Mouse (Mus musculus) induced T-regulatory cell, adult 2 months (primary cell): ENCODE results near the gene Chtop.

ENCODE experiments used
- DNase-seq: peaks from one replicate; pipeline ENCODE4 v3.0.0-alpha.2; 2012; ENCODE audit warnings: low read depth

The Chtop gene

GRCm38 (mm10) chr3:90509747-90510123 lies 437 bp upstream of the Chtop start:
- no peak for DNase-seq

DNA sequence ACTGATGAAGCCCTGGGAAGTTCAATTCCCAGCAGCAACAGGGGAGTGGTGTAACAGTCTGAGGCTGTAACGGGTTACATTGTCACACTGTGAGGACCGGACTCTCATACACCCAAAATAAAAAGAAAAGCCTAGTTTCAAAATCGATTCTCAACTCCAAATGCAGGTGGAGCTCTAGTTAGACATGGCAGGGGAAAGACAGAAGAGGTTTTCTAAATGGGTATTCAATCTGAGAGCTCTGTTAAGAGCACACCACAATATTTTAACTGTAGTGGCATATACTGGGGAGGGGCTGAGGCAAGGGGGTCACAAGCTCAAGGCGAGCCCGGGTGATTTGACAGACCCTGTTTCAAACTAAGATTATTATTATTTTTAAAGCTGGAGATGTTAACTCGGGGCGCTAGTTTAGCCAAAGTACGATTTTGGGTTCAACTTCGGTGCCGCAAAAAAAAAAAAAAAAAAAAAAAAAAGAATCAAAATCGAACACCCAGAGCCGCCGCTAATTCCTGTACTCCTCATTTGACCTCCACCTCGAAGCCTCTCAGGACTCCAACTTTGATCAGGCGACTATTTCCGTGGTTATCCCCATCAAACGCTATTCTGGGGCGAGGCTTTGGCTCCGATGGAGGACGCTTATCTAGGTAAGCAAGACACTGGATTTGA lies 880 bp downstream of the Chtop start:
- DNase-seq: peak; percentile 59

DNA sequence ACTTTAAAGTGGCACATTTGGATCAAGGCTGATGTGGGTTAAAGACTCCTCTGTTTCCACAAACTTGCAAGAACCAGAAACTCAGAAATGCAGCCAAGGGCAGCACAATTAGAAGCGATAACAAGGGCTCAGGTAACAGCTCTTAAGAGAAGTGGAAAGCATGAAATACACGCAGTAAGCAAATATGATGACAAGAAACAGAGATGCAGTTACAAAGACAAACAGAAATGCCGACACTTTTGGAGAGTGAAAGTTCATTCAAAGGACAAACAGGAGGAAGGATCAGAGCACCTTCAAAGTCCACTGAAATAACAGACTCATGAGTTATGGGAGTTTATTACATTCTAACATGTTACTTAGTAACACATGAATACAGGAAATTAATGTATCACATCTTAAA lies 2.9 kb downstream of the Chtop start:
- DNase-seq: no peak

GRCm38 (mm10) chr3:90505216-90505615 lies 4.1 kb downstream of the Chtop start:
- DNase-seq: no peak

GRCm38 (mm10) chr3:90503444-90503843 lies 5.9 kb downstream of the Chtop start:
- peak; percentile 42 for DNase-seq

- DNase-seq: no peak
Observed at GRCm38 (mm10) chr3:90497597-90497996, 11.7 kb downstream of the Chtop start.

DNA sequence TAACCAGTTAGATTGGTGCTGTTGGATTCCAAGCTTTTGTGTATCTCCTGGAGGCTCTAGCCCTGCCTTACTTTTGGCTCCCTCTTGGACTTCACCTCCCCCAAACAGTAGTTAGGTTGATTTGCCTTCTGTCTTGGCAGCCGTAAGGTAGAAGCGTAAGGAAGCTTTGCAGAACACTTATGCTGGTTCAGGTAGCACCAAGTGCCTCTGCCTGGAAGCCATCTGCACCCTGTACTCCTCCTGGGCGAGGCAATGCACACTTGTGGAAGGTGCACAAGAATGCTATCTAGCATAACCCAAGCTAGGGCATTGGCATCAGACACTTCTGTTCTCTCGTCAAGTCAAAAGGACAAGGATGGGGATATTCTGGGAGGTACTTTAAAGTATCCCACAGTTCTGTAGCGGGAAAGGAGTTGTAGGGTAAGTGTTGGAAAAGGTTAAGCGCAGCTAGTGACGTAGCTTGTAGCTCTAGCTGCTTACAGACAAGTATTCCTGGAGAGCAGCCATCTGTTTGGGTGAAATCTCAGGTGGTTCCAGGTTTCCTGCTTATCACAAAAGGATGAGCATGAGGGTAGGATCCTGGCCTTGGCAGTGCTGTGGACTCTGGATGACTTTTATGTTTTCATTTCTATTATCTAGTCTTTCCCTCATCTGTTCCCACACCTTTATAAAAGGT lies 13.3 kb downstream of the Chtop start:
- no peak for DNase-seq

GRCm38 (mm10) chr3:90493831-90494540 lies 15.3 kb downstream of the Chtop start:
- DNase-seq: no peak

GRCm38 (mm10) chr3:90491350-90491749 lies 17.9 kb downstream of the Chtop start:
- DNase-seq: peak; percentile 82

DNA sequence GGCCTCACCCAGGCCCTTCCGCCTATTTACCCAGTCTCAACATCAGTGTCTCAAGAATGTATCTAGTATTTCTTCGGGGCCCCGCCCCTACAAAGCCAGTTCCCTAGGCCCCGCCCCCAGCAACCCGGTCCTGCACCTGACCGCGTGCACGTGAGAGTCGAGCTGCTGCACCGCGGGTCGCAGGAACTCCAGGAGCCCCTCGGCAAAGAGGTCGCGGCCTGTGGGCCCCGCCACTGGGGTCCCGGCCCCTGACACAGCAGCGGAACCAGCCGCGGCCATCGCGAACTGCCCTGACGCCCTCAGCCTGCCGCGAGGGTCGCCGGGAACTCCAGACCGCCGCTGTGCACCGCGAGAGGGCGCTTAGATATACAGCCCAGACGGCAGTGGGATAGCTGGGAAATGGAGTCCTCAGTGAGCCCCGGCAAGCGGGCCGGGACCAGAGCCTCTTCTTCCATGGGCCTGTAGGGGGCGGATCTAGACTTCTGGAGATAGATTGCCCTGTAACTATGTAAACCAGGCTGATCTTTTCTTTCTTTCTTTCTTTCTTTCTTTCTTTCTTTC lies 18.5 kb downstream of the Chtop start, which contains the start of gene Snapin:
TSS of gene Snapin (minus strand) at position 338 of the 561 bp plus-strand sequence.
- DNase-seq: peak; percentile 97

DNA sequence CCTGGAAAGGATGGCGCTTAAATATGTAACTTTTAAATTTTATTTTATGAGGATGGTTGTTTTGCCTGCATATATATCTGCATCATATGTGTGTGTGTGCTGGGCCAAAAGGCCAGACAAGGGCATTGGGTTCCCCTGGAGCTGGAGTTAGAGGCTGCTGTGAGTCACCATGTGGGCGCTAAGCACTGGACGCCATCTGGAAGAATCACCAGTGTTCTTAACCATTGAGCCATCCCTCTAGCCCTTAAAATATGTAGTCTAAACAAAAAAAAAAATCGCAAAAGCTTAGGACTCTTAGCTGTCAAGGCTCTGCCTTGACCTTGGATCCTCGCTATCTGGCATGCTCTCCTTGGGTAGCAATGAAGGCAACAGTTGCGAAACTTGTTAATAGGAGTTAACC lies 20.7 kb downstream of the Chtop start:
- DNase-seq: no peak

DNA sequence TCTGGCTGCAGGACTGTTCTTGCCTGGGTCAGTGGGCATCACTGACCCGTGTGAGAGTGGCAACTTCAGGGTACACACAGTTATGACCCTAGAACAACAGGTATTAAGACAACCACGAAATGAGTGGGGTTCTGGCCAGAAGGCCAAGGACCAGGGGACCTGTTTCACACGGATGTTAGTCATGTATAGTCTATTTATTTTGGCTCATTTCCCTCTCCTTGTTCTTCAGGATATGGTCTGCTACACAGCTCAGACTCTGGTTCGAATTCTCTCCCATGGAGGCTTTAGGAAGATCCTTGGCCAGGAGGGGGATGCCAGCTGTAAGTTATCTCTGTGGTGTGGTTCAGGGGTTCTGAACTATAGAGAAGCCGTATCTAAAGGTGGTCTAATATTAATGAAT lies 22.3 kb downstream of the Chtop start:
- no peak for DNase-seq

DNA sequence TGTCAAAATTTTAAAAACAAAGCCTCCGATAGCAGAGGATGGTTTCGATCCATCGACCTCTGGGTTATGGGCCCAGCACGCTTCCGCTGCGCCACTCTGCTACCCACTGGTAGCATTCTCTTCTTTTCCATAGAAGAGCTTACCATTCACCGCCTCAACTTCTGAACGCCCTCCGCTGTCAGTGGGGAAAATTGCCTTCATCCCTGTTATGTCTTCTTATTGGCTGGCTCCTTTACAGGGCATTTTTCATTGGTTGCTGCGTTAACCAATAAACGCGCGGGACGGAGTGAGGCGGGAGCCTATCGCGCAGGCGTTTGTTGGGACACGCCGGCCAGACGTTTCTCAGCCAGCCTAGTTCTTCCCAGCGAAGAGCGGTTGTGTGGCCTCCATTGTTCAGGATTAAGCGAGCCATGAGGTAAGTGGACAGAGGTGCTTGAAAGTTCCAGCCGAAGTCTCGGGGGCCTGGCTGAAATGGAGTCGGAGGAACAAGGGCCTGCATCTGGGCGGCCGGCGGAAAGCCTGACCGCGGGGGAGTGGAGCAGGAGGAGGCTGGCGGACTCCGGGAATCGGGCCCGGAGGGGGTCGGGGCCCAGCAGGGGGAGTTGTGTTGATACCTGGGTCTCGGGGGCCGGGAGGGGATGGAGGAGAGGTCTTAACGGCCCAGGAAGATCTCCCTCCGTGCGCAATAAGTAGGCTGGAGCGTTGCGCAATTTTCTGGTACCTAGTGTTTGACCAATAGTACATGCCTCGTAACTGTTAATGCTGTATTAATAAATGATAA lies 33.3 kb downstream of the Chtop start, which contains the start of gene Ilf2:
TSS of gene Ilf2 (plus strand) at position 296 of the 781 bp plus-strand sequence.
- DNase-seq: peak; percentile 99

DNA sequence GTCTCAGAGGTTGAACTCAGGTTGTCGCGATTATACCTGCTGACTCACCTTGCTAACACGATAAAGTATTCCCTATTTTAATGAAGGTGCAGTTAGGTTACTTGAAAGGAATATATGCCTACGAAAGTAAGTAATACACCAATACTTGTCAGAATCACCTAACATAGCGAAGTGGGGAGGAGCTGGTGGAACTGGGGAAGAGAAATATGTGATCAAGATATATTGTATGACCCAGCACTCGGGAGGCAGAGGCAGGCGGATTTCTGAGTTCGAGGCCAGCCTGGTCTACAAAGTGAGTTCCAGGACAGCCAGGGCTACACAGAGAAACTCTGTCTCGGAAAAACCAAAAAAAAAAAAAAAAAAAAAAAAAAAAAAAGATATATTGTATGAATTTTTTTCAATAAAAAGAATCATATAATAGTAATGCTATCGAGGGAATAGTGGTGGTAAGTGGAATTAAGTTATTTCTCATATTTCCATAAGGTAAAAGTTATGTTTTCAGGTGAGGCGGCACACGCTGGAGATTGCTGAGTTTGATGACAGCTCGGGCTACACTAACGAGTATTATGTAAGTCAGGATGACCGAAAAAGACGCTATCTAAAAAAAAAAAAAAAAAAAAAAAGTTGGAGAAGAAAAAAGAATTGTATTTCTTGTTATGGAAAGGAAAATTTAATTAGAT lies 34.0 kb downstream of the Chtop start:
- peak; percentile 49 for DNase-seq

DNA sequence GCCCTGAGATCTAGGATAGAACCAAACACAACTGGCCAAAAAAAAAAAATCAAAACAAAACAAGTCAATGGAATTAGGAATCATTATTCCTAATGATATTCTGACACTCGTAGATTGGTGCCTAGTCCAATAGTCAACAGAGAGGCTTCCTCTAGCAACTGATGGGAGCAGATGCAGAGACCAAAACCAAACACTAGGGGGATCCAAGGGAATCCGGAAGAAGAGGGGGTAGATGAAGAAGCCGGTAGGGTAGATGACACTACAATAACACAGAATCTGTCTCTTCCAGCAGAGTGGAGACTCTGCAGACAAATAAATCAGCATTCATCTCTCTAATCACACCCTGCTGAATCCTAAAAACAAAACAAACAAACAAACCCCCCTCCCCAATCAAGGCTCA lies 37.1 kb downstream of the Chtop start:
- DNase-seq: peak; percentile 90

DNA sequence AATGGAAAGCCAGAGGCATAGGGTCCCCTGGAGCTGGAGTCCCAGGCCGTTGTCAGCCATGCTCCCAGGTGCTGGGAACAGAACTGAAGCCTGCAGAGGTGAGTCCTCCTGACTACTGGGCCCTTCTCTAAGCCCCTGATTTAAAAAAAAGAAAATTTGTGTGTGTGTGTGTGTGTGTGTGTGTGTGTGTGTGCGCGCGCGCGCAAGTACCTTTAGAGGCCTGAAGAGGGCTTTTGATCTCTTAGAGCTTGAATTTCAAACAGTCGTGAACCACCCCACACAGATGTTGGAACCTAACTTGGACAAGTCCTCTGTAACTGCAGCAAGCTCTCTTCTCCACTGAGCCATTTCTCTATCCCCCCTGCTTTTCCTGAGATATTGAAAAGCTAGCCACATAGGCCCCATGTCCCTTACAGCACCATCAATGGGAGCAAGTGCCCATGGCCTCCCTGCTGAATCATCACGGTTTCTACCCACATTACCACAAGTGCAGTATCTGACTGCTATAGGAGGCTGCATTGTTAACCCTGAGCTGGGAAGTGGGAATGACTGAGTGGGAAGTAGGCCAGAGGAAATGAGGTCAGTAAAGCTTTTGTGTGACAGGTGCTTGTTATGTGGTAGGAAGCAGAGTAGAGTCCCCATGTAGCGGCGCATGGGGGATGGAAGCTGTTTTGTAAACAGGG lies 41.5 kb downstream of the Chtop start:
- no peak for DNase-seq

DNA sequence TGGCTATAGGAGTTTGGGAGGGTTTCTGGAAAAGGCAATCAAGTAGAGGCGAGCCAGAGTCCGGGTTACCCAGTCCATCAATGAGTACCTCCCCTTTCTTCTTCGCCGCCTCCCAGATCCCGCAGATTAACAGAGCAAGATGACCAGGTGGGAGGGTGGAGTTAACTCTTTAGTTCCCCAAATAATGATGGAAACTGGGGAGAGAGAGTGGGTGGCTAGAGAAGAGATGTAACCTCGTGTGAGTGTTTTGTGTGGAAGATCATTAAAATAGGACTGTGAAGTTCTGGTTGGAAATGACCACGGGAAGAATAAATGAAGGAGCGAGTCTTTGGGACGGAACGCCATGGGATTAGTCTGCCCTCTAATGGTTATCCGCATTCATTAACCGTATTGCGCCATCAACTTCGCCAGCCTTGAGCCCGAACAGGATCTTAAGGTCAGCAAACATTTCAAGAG lies 43.0 kb downstream of the Chtop start:
- DNase-seq: peak; percentile 67

DNA sequence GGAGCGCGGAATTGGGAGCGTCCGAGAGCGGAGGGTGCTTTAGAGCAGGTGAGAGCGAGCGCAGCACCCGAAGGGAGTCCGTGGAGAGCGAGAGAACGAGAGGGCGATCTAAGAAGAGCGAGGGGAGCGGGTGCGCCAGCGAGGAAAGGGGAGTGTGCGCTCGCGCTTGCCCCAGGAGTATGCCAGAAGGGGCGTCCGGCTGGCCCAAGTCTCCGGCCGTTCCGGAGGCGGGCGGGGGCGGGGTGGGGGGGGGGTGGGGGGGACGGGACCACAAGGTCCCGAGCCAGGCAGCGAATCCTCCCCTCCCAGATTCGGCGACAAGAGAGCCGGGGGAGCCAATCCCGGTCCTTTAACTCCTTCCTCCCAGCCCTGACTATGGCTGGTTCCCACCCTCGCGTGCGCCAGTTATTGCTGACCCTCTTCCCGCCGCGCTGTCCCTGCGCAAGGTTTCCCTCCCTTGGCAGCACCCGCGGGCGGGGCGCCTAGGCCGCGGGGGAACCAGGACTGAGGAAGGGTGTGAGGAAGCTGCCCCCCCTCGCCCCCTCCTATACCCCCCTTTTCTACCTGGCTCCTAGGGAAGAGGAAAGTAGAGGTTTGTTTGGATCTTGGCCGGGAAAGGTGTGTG lies 43.5 kb downstream of the Chtop start, which contains the start of gene Npr1:
TSS of gene Npr1 (minus strand) at position 181 of the 625 bp plus-strand sequence.
- peak; percentile 52 for DNase-seq

- DNase-seq: no peak
Observed at GRCm38 (mm10) chr3:90465081-90465685, 44.1 kb downstream of the Chtop start.
